Mouse (Mus musculus): ENCODE results near the gene Tlr9. TPM values are rescaled to one million over a fixed set of nuclear protein-coding genes. Genes with fewer than 3 reads are reported as not detected.

Tlr9 gene
- 0.24 and 0.31 TPM in 2 replicates for polyA plus RNA-seq (2012; rRNA removed)

GRCm38 (mm10) chr9:106222261-106222851 is at the start of gene Tlr9:
Gene Tlr9, plus strand, starts transcription at chr9:106222598.

GRCm38 (mm10) chr9:106199535-106200272 is 22.7 kb upstream of the Tlr9 start, which contains the start of gene Ppm1m:
Gene Ppm1m, minus strand, starts transcription at chr9:106199746.

DNA sequence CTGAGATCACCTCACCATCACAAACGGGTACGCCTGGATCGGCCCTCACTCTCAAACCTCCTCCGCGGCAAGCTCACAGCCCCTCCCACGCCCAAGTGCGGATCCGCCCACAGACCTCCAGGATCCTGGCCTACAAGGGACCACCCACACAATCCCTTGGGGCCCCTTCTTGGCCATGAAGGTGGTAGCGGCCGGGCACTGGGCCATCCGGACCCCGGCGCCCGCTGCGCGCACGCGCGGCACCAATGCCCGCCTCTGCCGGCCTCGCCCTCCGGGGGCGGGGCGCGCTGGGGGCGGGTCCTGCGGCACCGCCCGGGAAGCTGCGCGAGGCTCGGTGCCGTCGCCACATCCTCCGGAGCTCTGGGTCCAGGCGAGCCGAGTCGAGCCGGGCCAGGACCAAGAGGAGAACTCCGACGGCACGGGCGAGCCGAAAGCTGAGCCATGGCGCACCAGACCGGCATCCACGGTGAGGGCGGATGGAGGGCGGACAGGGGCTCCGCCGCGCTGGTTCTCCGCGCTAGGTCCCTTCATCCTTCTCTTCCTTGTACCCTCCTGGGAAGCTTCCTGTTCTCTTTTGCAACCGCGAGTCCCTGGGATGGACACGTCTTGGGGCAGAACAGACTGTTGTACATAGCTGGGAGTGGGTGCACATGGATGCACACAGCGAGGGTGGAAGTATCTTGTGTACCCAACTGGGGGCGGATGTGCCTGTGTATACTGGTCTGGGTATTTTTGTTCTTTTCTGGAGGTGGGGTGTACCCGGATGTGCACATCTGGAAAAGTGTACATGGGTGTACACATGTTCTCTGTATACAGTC is 19.4 kb upstream of the Tlr9 start, which contains the start of gene Twf2:
Gene Twf2 (plus strand): TSS at position 290 of the 818 bp plus-strand sequence.

Other genes with a start within 250 kb of the Tlr9 start
- gene Col6a4, start 125.8 kb upstream of the Tlr9 start, polyA plus RNA-seq (2012; rRNA removed): 0.03 TPM in 2 replicates
- 10.8 and 12.9 TPM in 2 replicates for gene Glyctk, start 64.5 kb upstream of the Tlr9 start, polyA plus RNA-seq (2012; rRNA removed)
- gene Wdr82, start 51.7 kb upstream of the Tlr9 start, polyA plus RNA-seq (2012; rRNA removed): 23.6 and 29.7 TPM in 2 replicates
- gene Ppm1m, start 22.9 kb upstream of the Tlr9 start, polyA plus RNA-seq (2012; rRNA removed): 8.7 and 9.0 TPM in 2 replicates
- 14.1 and 15.9 TPM in 2 replicates for gene Twf2, start 19.5 kb upstream of the Tlr9 start, polyA plus RNA-seq (2012; rRNA removed)
- 27.4 and 36.1 TPM in 2 replicates for gene Alas1, start 26.1 kb downstream of the Tlr9 start, polyA plus RNA-seq (2012; rRNA removed)
- 15.0 and 18.7 TPM in 2 replicates for gene Poc1a, start 58.5 kb downstream of the Tlr9 start, polyA plus RNA-seq (2012; rRNA removed)
- 7.6 and 8.5 TPM in 2 replicates for gene Dusp7, start 146.0 kb downstream of the Tlr9 start, polyA plus RNA-seq (2012; rRNA removed)
- 761 and 850 TPM in 2 replicates for gene Rpl29, start 206.9 kb downstream of the Tlr9 start, polyA plus RNA-seq (2012; rRNA removed)
- 11.9 and 13.8 TPM in 2 replicates for gene Acy1, start 215.7 kb downstream of the Tlr9 start, polyA plus RNA-seq (2012; rRNA removed)
- gene Abhd14b, start 224.9 kb downstream of the Tlr9 start, polyA plus RNA-seq (2012; rRNA removed): 15.2 and 18.6 TPM in 2 replicates
- 15.4 and 17.1 TPM in 2 replicates for gene Abhd14a, start 225.1 kb downstream of the Tlr9 start, polyA plus RNA-seq (2012; rRNA removed)
- gene Pcbp4, start 230.7 kb downstream of the Tlr9 start, polyA plus RNA-seq (2012; rRNA removed): 10.7 and 11.0 TPM in 2 replicates
- 0.02 TPM in 1 of 2 replicates, not detected in the other for gene Gpr62, start 243.3 kb downstream of the Tlr9 start, polyA plus RNA-seq (2012; rRNA removed)